Mouse (Mus musculus) mature B cell (primary cell): ENCODE data around the gene Tgm2.

Experiments
- in situ Hi-C: fragments of 300-500 bp; cut with MboI; formaldehyde crosslinking; loops from 2 replicates; pipeline ENCODE4 v1.14.3; 2019

Gene Tgm2

GRCm38 (mm10) chr2:158115838-158116453 is 30.3 kb downstream of the Tgm2 start:
- in situ Hi-C loops = no loop called here

GRCm38 (mm10) chr2:158114931-158115330 is 31.3 kb downstream of the Tgm2 start:
- in situ Hi-C loops = no loop called here

GRCm38 (mm10) chr2:158113591-158114257 is 32.5 kb downstream of the Tgm2 start:
- in situ Hi-C loops = no loop called here

- in situ Hi-C loops = no loop called here
Measured at GRCm38 (mm10) chr2:158109516-158109915, 36.7 kb downstream of the Tgm2 start.

DNA sequence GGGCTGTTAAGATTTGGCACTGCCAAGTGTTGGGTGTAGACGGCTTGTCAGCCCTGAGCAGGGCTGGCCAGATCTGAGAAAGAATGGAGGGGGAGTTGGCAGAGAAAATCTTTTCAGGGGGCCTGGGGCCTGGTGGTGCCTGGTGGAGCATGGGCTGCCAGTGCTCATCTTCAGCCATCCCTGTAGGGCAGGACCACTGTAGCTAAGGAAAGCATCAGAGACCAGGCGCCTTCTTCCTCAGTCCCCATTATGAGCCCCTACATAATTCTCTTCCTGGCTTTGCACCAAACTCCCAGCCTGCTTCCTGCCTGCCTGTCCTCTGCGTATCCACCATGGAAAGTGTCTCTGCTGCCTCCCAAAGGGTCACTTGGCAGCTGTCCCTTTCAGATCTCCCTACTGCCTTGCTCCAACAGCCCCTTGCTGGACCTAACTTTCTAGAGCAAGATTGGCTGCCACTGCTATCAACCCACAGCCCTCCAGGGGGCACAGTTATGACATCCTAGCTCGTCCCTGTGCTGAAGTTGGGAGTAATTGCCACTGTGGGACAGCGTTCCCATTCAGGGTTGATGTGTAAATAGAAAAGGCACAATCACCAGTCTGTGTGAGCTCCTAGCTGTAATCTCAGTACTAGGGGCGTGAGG is 39.2 kb downstream of the Tgm2 start:
- in situ Hi-C loops = no loop called here

DNA sequence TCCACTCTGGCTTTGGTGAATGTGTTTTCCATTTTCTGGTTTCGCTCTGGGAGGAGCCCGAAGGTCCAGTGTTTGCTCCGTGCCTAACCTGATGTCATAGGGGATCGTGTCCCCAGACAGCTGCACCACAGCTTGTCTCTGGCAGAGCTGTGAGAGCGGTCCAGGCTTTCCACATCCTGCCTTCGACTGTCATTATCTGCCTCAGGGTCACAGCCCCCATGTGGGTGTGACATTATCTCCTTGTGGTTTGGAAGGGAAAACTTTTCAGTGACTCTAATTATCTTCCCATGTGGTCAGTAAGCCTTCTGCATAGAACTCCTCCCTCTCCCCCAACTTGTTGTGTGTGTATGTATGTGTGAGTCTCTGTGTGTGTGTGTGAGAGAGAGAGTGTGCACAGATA is 40.6 kb downstream of the Tgm2 start:
- in situ Hi-C loops = no loop called here

DNA sequence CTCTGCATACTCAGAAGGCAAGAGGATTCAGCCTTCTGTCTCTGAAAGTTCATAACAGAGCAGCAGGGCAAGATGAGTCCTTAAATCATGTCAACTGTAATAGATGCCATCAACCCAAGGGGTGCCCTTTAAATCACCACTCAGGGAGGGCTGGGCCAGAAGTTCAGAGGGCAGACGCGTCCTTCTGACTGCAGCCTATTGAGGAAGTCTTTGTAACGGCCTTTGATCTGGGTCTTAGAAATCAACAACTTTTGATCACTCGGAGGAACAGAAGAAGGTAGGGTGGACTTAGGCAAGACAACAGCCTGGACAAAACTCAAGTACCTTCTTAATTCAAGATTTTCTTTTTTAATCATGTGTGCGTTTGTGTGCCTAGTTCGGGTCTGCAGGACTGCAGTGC is 41.3 kb downstream of the Tgm2 start:
- in situ Hi-C loops = no loop called here

DNA sequence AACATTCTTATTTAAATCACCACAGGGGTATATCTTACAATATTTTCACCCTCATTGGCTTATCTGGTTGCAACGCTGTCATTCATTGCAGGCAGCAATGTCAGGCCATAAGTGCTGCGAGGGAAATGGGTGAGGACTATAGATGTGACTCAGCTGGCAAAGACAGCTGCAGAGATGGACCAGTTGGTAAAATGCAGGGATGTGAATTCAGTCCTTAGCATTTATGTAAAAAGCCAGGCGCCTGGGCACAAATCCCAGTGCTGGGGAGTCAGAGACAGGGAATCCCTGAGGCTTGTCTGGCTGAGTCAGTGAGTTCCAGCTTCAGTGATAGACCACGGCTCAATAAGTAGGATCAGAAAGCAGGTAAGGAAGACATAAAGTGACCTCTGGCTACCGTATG is 44.5 kb downstream of the Tgm2 start:
- in situ Hi-C loops = no loop called here

DNA sequence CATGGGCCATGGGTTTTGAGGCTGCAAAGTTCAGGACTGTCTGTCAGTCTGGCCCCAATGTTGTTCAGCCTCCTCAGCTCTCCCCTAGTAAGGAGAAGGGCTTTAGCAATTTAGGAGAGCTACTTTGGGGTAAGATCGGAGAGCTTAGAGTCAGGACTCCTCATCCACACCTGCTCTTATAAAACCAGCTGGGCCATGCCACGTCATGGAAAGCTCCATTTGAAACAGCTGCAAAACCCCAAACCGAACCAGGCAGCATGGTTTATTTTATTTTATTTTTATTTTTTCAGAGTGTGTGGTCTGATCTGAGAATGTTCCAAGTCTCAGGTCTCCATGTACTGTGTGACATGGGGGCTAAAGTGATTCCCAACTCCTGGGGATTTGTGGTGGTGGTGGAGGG is 46.7 kb downstream of the Tgm2 start:
- in situ Hi-C loops = no loop called here

DNA sequence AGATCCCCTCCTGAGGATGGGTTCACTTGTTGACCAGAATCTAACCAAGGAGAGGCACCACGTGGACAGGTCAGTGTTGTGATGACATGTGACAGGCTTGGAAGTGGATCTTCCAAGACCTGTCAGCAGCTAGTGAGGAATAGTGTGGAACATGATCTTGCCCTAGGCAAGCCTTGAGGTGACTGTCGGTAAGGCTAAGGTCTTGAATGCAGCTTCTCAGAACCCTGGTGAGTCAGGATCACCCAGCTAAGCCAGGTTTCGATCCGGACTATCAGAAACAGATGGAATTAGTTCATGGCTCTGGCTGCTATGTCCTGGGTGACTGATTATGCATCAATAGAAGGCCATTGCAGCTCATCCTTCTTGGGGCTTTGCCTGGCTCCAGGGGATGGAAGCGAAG is 47.5 kb downstream of the Tgm2 start:
- in situ Hi-C loops = no loop called here

DNA sequence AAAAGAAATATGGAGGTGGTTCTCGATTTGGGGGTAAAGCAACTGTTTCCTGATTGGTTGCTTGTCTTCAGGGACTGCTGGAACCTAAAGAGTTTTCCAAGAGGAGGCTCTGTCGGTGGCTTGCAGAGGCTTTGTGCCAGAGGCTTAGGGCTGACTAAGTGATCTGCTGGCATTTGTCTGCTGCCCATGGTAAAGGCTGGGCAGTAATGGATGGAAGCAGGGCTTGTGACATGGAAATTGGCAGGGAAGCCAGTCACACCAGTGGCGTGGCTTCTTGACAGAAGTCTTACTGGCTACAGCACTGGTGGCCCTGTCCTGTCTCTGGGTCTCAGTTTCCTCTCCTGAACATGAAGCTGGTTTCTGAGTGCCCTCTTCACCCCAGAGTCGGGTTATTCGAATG is 49.2 kb downstream of the Tgm2 start:
- in situ Hi-C loops = no loop called here

DNA sequence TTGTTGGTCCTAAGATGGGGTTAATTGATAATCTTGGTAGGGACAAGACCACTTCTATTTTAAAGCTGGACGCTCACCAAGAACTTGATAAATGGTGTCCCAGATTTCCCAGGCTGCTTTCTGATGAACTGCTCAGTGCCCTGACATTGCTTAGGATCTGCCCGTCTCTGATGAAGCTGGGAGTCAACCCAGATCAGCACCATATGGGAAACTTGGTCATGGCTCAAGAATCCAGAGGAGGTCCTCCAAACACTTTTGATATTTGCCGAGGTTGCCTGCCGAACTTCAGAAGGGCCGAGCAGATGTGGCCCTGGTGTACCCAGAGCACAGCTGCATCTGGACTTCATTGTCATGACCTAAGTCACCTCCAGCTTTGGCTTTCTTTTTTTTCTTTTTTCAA is 51.4 kb downstream of the Tgm2 start:
- in situ Hi-C loops = no loop called here

- in situ Hi-C loops = no loop called here
Measured at GRCm38 (mm10) chr2:158094300-158094699, 51.9 kb downstream of the Tgm2 start.

- in situ Hi-C loops = no loop called here
Measured at GRCm38 (mm10) chr2:158093345-158093744, 52.9 kb downstream of the Tgm2 start.

DNA sequence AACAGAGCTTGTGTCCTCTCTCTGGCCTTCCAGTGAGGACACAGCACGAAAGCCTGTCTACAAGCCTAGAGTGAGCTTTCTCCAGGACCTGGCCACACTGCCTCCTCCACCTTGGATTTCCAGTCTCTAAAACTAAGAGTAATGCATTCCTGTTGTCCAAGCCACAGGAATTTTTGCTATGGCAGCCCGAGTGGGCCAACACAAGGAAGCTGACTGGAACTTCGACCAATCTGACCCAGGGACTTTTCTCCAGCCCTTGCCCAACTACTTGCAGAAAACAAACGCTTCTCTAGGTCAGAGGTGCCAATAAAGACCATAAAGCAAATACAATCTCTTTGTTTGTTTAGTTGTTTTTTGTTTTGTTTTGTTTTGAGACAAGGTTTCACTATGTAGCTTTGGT is 56.1 kb downstream of the Tgm2 start:
- in situ Hi-C loops = no loop called here

DNA sequence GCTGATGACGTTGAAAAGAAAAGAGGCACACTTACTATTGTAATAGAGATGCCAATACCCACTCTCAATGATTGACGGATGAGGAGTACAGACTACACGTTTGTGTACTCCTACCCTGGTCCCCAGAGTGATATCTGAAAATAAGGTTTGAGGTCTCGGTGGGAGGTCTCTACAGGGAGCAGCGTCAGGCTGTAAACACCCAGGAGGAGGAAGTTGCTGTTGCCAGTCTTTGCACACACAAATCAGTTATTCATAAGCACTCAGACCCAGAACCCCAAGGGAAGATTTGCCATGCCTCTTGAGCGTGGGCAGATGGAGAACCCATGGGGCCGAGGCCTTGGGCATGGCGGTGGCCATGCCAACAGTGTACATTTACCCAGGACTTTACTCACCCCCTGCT is 61.8 kb downstream of the Tgm2 start:
- in situ Hi-C loops = no loop called here

DNA sequence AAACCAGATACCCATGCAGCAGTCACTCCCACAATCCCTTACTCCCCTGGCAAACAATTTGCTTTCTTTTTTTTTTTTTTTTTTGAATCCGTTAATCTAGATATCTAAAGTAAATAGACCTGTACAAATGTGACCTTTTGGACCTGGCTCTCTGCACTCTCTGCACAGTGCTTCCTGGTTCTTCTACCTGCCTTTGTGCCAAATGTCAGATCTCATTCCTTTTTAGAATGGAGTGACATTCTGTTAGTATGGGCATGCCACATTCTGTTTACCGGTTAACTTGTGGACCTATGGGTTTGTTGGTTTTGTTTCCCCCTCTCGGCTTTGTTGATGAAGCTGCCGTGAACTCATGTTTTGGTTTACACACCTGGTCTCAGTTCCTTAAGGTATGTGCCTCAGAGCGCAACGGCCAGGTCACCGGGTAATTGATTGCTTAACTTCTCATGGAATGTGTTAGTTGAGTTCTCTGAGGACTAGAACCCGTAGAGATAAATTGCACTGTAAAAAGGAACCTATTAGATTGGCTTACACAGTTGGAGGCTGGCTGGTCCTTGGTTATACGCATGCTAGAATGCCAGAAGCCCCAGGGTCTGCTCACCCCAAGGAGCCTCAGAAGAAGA is 65.5 kb downstream of the Tgm2 start:
- in situ Hi-C loops = no loop called here

DNA sequence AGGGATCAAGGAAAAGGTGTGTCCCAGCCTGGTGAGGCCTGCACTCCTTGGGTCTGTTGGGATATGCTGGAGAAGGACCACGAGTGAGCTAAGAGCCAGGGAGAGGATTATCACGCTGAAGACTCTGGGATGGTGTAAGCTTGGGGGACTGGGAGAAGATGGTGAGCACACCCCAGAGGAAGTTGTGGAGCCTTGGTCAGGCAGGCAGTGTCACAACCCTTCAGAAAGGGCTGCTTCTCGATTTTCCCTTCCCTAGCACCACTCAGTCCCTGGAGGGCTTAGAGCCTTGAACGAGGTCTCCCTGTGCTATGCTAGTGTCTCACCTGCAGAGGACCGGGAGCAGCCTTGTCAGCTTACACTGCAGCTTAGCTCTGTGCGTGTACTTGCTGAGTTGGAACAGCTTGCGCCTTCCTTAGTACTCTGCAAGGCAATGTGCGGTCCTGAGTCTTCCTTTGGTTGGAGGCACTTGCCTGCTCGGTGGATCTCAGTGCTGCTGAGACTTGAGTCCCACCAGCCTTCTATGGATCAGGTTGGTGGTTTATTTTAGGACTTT is 66.3 kb downstream of the Tgm2 start:
- in situ Hi-C loops = no loop called here

- in situ Hi-C loops = no loop called here
Measured at GRCm38 (mm10) chr2:158078971-158079370, 67.3 kb downstream of the Tgm2 start.

- in situ Hi-C loops = no loop called here
Measured at GRCm38 (mm10) chr2:158077981-158078380, 68.3 kb downstream of the Tgm2 start.

- in situ Hi-C loops = no loop called here
Measured at GRCm38 (mm10) chr2:158076690-158077089, 69.5 kb downstream of the Tgm2 start.

DNA sequence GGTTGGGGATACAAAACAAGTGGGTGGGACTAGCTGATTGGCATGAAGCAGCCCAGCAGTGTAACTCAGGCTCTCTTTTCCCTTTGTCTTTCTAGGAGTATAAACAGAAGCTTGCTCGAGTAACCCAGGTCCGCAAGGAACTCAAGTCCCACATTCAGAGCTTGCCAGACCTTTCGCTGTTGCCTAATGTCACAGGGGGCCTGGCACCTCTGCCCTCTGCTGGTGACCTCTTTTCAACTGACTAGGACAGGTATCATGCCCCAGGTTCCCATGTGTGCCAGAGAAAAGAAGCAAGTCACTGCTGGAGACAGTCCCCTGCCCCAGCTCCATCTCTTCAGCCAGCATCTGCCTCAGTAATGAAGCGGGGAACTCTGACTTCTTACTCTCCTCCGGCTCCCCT is 71.4 kb downstream of the Tgm2 start:
- in situ Hi-C loops = no loop called here

- in situ Hi-C loops = no loop called here
Measured at GRCm38 (mm10) chr2:158071633-158071995, 74.6 kb downstream of the Tgm2 start.
